ENCODE assay signal across 16 mouse cellular contexts in the genomic region with DNA sequence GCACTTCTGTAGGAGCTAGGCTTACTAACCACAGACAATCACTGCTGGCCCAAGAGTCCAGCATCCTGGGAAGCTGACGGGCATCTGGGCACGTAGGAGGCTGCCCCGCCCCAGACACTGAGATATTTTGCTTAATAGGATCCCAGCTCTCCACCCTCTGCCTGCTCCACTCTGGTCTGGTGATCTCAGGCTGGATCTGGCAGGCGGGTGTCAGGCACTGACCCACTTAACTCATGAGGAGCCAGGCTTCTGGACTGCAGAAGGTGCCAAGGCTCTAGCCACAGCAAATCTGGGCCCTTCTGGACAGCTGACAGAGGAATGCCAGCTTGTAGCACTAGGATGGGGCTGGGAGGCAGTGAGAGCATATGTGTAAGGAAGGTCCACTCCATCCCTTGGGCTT. TPM values are rescaled to one million over a fixed set of nuclear protein-coding genes. Genes with fewer than 3 reads are reported as not detected.
A peak's percentile ranks its signal among the peaks of the same experiment; 100 is the strongest.
DNase-seq lines count a peak whose midpoint lies in the region; ATAC-seq and TF ChIP-seq lines count a peak whose summit lies in the region.
"Had no signal": no experiment of that assay in that cellular context is flagged by ENCODE, and none has a peak within 500 bp of the region (broad histone marks: within the 10 kb centered on the region; RNA-seq: fewer than 3 reads in every experiment).

No protein-coding gene starts in this region.

- no peak for TF ChIP-seq CTCF in hindbrain, postnatal 0 days (IDR thresholded peaks at IDR 0.05; ENCODE audit: low read depth)

- DNase-seq in embryonic facial prominence, embryonic 10.5 days (ENCODE audit: low spot score): no peak
- DNase-seq in hindbrain, postnatal 0 days (ENCODE audit: low spot score): peak; percentile 29
- DNase-seq in hindbrain, embryonic 11.5 days (ENCODE audit: low spot score): no peak
- peak; percentile 64 for DNase-seq in 3134 (ENCODE audit: extremely low read depth, insufficient read length, low spot score)
- DNase-seq in cerebellum, adult 8-10 months: peak; percentile 85
- no peak for DNase-seq in layer of hippocampus, postnatal 25 days (ENCODE audit: extremely low spot score in 1 of 2, low spot score in 1 of 2)
- DNase-seq in lung, postnatal 4 days: no peak
- DNase-seq: adrenal gland, postnatal 25 days; embryo, embryonic 11 days; lung, postnatal 14 days had no signal

- H3K27me3 ChIP-seq in embryonic facial prominence, embryonic 13.5 days: no peaks in the 10 kb centered on the region
- no peaks in the 10 kb centered on the region for H3K27me3 ChIP-seq in embryonic facial prominence, embryonic 10.5 days (replicated peaks; ENCODE audit: low read depth, poor library complexity, severe bottlenecking)
- no peaks in the 10 kb centered on the region for H3K27me3 ChIP-seq in hindbrain, postnatal 0 days (ENCODE audit: insufficient read depth, low read length)
- H3K27me3 ChIP-seq in hindbrain, embryonic 11.5 days (ENCODE audit: control insufficient read depth, insufficient read depth, low read length): no peaks in the 10 kb centered on the region
- H3K27me3 ChIP-seq: forebrain, embryonic 13.5 days; heart, embryonic 15.5 days; limb, embryonic 12.5 days; Patski had no signal

- H3K9ac ChIP-seq in embryonic facial prominence, embryonic 13.5 days: 0 out of 2 replicates have a peak overlapping the region, but pooled peaks have one; percentile 23
- H3K9ac ChIP-seq in hindbrain, postnatal 0 days (replicated peaks; ENCODE audit: low read length): no peak overlapping the region
- H3K9ac ChIP-seq in hindbrain, embryonic 11.5 days (ENCODE audit: low read depth, low read length): no peak overlapping the region
- H3K9ac ChIP-seq: forebrain, embryonic 13.5 days; heart, embryonic 15.5 days; limb, embryonic 12.5 days had no signal

- H3K27ac ChIP-seq in embryonic facial prominence, embryonic 13.5 days: no peak overlapping the region
- H3K27ac ChIP-seq in embryonic facial prominence, embryonic 10.5 days (replicated peaks): no peak overlapping the region
- no peak overlapping the region for H3K27ac ChIP-seq in hindbrain, postnatal 0 days
- H3K27ac ChIP-seq in hindbrain, embryonic 11.5 days (ENCODE audit: low read depth, low read length): no peak overlapping the region
- H3K27ac ChIP-seq: forebrain, embryonic 13.5 days; heart, embryonic 15.5 days; kidney, postnatal 0 days; limb, embryonic 12.5 days had no signal

- ATAC-seq in embryonic facial prominence, embryonic 13.5 days (ENCODE audit: insufficient number of reproducible peaks, insufficient read depth, low FRiP score, low TSS enrichment, low read depth): no peak
- no peak for ATAC-seq in hindbrain, postnatal 0 days
- no peak for ATAC-seq in hindbrain, embryonic 11.5 days (ENCODE audit: low FRiP score)
- ATAC-seq: forebrain, embryonic 13.5 days; Patski had no signal

- H3K4me1 ChIP-seq in embryonic facial prominence, embryonic 13.5 days: peaks cover 37% of the 10 kb centered on the region
- H3K4me1 ChIP-seq in embryonic facial prominence, embryonic 10.5 days: peaks cover 7% of the 10 kb centered on the region
- H3K4me1 ChIP-seq in hindbrain, postnatal 0 days (ENCODE audit: insufficient read depth, low read length): peaks cover 6% of the 10 kb centered on the region; the same call in 1 of the 2 replicates
- no peaks in the 10 kb centered on the region for H3K4me1 ChIP-seq in hindbrain, embryonic 11.5 days (replicated peaks; ENCODE audit: control insufficient read depth, insufficient read depth, low read length)

- 67% methylated on average over 4 of the region's 4 CpGs for WGBS in embryonic facial prominence, embryonic 13.5 days
- WGBS in embryonic facial prominence, embryonic 10.5 days: 88% methylated on average over 4 of the region's 4 CpGs
- 70% methylated on average over 4 of the region's 4 CpGs for WGBS in hindbrain, postnatal 0 days
- WGBS in hindbrain, embryonic 11.5 days: 90% methylated on average over 4 of the region's 4 CpGs

- no peaks in the 10 kb centered on the region for H3K9me3 ChIP-seq in embryonic facial prominence, embryonic 13.5 days
- no peaks in the 10 kb centered on the region for H3K9me3 ChIP-seq in embryonic facial prominence, embryonic 10.5 days
- no peaks in the 10 kb centered on the region for H3K9me3 ChIP-seq in hindbrain, postnatal 0 days (ENCODE audit: low read length)
- H3K9me3 ChIP-seq in hindbrain, embryonic 11.5 days (ENCODE audit: control insufficient read depth, low read length): no peaks in the 10 kb centered on the region
- H3K9me3 ChIP-seq: forebrain, embryonic 13.5 days; heart, embryonic 15.5 days; limb, embryonic 12.5 days had no signal

- H3K4me2 ChIP-seq in embryonic facial prominence, embryonic 13.5 days: no peak overlapping the region
- H3K4me2 ChIP-seq in hindbrain, postnatal 0 days (ENCODE audit: low read depth, low read length): no peak overlapping the region
- H3K4me2 ChIP-seq in hindbrain, embryonic 11.5 days (replicated peaks; ENCODE audit: low read depth, low read length): no peak overlapping the region
- H3K4me2 ChIP-seq: forebrain, embryonic 13.5 days; heart, embryonic 15.5 days; limb, embryonic 12.5 days had no signal

- H3K36me3 ChIP-seq in embryonic facial prominence, embryonic 13.5 days: peaks cover 86% of the 10 kb centered on the region
- peaks cover 98% of the 10 kb centered on the region for H3K36me3 ChIP-seq in embryonic facial prominence, embryonic 10.5 days (replicated peaks)
- H3K36me3 ChIP-seq in hindbrain, postnatal 0 days (ENCODE audit: insufficient read depth, low read length): peaks cover 23% of the 10 kb centered on the region
- peaks cover 2% of the 10 kb centered on the region; the same call in 1 of the 2 replicates for H3K36me3 ChIP-seq in hindbrain, embryonic 11.5 days (ENCODE audit: control insufficient read depth, insufficient read depth, low read length)

- no peak overlapping the region for H3K4me3 ChIP-seq in embryonic facial prominence, embryonic 13.5 days
- no peak overlapping the region for H3K4me3 ChIP-seq in embryonic facial prominence, embryonic 10.5 days
- no peak overlapping the region for H3K4me3 ChIP-seq in hindbrain, postnatal 0 days (ENCODE audit: low read length)
- no peak overlapping the region for H3K4me3 ChIP-seq in hindbrain, embryonic 11.5 days (ENCODE audit: low read depth, low read length)
- H3K4me3 ChIP-seq: forebrain, embryonic 13.5 days; heart, embryonic 15.5 days; limb, embryonic 12.5 days had no signal

RNA-seq across cellular contexts. Expression of a gene that starts 7.7 kb away (rescaled TPM):
- 19.2 and 21.9 TPM in 2 replicates for polyA plus RNA-seq in embryonic facial prominence, embryonic 13.5 days (2015; fragmentation: Nextera tagmentation; extraction: Ambion mirVana)
- polyA plus RNA-seq in embryonic facial prominence, embryonic 10.5 days (2016; fragmentation: Nextera tagmentation; extraction: Ambion mirVana): 25.6 and 27.4 TPM in 2 replicates
- total RNA-seq in hindbrain, postnatal 0 days (2014; rRNA removed): 53.9 and 60.8 TPM in 2 replicates
- 13.9 and 16.3 TPM in 2 replicates for polyA plus RNA-seq in hindbrain, postnatal 0 days (2015; fragmentation: Nextera tagmentation; extraction: Ambion mirVana)
- polyA plus RNA-seq in hindbrain, embryonic 11.5 days (2014; fragmentation: Nextera tagmentation; extraction: Ambion mirVana): 31.7 and 36.1 TPM in 2 replicates
- 10 to 100 TPM; 65.8 to 68.9 TPM for total RNA-seq in layer of hippocampus, postnatal 25 days (2021)

RNA-seq across cellular contexts. Expression of a gene that starts 21.7 kb away (rescaled TPM):
- 32.4 and 34.4 TPM in 2 replicates for polyA plus RNA-seq in embryonic facial prominence, embryonic 13.5 days (2015; fragmentation: Nextera tagmentation; extraction: Ambion mirVana)
- 42.2 and 46.0 TPM in 2 replicates for polyA plus RNA-seq in embryonic facial prominence, embryonic 10.5 days (2016; fragmentation: Nextera tagmentation; extraction: Ambion mirVana)
- total RNA-seq in hindbrain, postnatal 0 days (2014; rRNA removed): 14.1 and 15.0 TPM in 2 replicates
- polyA plus RNA-seq in hindbrain, postnatal 0 days (2015; fragmentation: Nextera tagmentation; extraction: Ambion mirVana): 20.2 and 21.8 TPM in 2 replicates
- polyA plus RNA-seq in hindbrain, embryonic 11.5 days (2014; fragmentation: Nextera tagmentation; extraction: Ambion mirVana): 15.5 and 17.3 TPM in 2 replicates
- 10 to 100 TPM; 18.0 to 19.2 TPM for total RNA-seq in layer of hippocampus, postnatal 25 days (2021)

RNA-seq across cellular contexts. Expression of a gene that starts 31.7 kb away (rescaled TPM):
- 41.4 and 49.8 TPM in 2 replicates for polyA plus RNA-seq in embryonic facial prominence, embryonic 13.5 days (2015; fragmentation: Nextera tagmentation; extraction: Ambion mirVana)
- 57.1 and 67.5 TPM in 2 replicates for polyA plus RNA-seq in embryonic facial prominence, embryonic 10.5 days (2016; fragmentation: Nextera tagmentation; extraction: Ambion mirVana)
- total RNA-seq in hindbrain, postnatal 0 days (2014; rRNA removed): 63.3 and 66.6 TPM in 2 replicates
- 28.8 and 35.0 TPM in 2 replicates for polyA plus RNA-seq in hindbrain, postnatal 0 days (2015; fragmentation: Nextera tagmentation; extraction: Ambion mirVana)
- 42.1 and 49.7 TPM in 2 replicates for polyA plus RNA-seq in hindbrain, embryonic 11.5 days (2014; fragmentation: Nextera tagmentation; extraction: Ambion mirVana)
- total RNA-seq in layer of hippocampus, postnatal 25 days (2021): 100 to 1,000 TPM in 1 of 2 experiments, 10 to 100 TPM in 1; 91.9 to 107 TPM

RNA-seq across cellular contexts. Expression of a gene that starts 37.4 kb away (rescaled TPM):
- 28.7 and 29.8 TPM in 2 replicates for polyA plus RNA-seq in embryonic facial prominence, embryonic 13.5 days (2015; fragmentation: Nextera tagmentation; extraction: Ambion mirVana)
- 27.2 and 32.3 TPM in 2 replicates for polyA plus RNA-seq in embryonic facial prominence, embryonic 10.5 days (2016; fragmentation: Nextera tagmentation; extraction: Ambion mirVana)
- total RNA-seq in hindbrain, postnatal 0 days (2014; rRNA removed): 10.0 and 10.5 TPM in 2 replicates
- 12.0 and 16.4 TPM in 2 replicates for polyA plus RNA-seq in hindbrain, postnatal 0 days (2015; fragmentation: Nextera tagmentation; extraction: Ambion mirVana)
- polyA plus RNA-seq in hindbrain, embryonic 11.5 days (2014; fragmentation: Nextera tagmentation; extraction: Ambion mirVana): 15.7 and 24.3 TPM in 2 replicates
- 10 to 100 TPM; 10.4 to 11.1 TPM for total RNA-seq in layer of hippocampus, postnatal 25 days (2021)

RNA-seq across cellular contexts. Expression of a gene that starts 37.6 kb away (rescaled TPM):
- 26.0 and 28.5 TPM in 2 replicates for polyA plus RNA-seq in embryonic facial prominence, embryonic 13.5 days (2015; fragmentation: Nextera tagmentation; extraction: Ambion mirVana)
- 40.4 and 44.0 TPM in 2 replicates for polyA plus RNA-seq in embryonic facial prominence, embryonic 10.5 days (2016; fragmentation: Nextera tagmentation; extraction: Ambion mirVana)
- 5.5 and 5.6 TPM in 2 replicates for total RNA-seq in hindbrain, postnatal 0 days (2014; rRNA removed)
- polyA plus RNA-seq in hindbrain, postnatal 0 days (2015; fragmentation: Nextera tagmentation; extraction: Ambion mirVana): 5.1 and 7.0 TPM in 2 replicates
- polyA plus RNA-seq in hindbrain, embryonic 11.5 days (2014; fragmentation: Nextera tagmentation; extraction: Ambion mirVana): 24.3 and 26.1 TPM in 2 replicates
- 1 to 10 TPM; 1.2 to 2.2 TPM for total RNA-seq in layer of hippocampus, postnatal 25 days (2021)

Comparison
In these comparisons a context has a peak if more than half of its experiments do, and no peak if none do; other contexts are left out.
1. DNase-seq: peak in hindbrain, postnatal 0 days (single experiment), 3134 (single experiment) and cerebellum, adult 8-10 months (single experiment); none in embryonic facial prominence, embryonic 10.5 days (single experiment), hindbrain, embryonic 11.5 days (single experiment), layer of hippocampus, postnatal 25 days (0 of 2) and lung, postnatal 4 days (0 of 2).